Mouse (Mus musculus): Measurements from ENCODE around the gene G430095P16Rik. TPM values are rescaled to one million over a fixed set of nuclear protein-coding genes. Genes with fewer than 3 reads are reported as not detected.
A peak's percentile ranks its signal among the peaks of the same experiment; 100 is the strongest.

Gene G430095P16Rik
- polyA plus RNA-seq, 1 experiment from 2014 or later: 7.8 TPM

DNA sequence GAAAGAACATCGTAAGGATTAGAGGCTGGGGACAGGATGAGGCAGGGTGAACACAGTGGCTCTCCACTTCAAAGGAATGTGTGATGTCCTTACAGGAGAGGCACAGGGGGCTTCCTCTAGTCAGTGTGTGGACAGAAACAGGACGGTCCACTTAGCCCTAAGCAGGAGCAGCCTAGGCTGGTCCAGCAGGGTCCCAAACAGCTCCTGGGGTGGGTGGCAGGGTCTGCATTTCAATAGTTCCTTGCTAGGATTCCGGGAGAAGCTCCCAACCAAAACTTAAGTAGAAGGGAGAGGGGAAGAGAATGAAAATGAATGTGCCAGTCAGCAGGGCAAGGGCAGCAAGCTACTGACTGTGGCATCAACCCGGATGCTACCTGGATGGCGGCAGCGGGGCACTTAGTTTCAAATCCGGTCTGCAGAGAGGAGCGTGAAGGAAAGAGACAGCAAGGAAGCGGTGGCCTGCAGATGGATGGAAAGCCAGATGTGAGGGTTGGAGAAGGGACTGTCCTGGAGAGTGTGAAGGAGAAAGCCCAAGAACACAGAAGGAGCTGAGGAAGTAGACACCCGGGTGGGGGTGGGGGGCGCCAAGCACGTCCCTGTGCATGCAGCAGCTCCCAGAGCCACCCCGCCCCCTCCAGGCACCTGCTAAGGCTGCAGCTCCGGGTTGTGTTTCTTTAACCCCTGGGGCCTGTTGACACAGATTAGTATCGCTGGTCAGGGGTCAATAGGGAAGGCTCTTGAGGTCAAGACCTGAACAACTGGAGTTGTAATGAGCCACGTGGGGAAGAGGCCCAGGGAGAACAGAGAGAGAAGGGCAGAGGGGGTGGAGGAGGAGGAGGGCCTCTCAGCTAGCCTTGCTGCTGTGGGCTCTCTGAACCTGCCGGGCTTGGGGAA lies 22.5 kb downstream of the G430095P16Rik start:
- Histone ChIP-seq H3K9ac (peak overlapping the region; percentile 80), H3K9me3 (no peaks in the 10 kb centered on the region), H3K4me1 (peaks cover 80% of the 10 kb centered on the region), H3K27ac (replicated peaks) (peak overlapping the region; percentile 95), H3K27me3 (replicated peaks) (peaks cover 37% of the 10 kb centered on the region), H3K4me3 (peak overlapping the region; percentile 13), H3K4me2 (peak overlapping the region; percentile 63), H3K36me3 (0 out of 2 replicates have a peak, but pooled peaks cover 2% of the 10 kb centered on the region)
- 12% methylated on average over 17 of the region's 17 CpGs for WGBS
- no peak for ATAC-seq (ENCODE audit: extremely low read depth, insufficient number of reproducible peaks, low FRiP score, low TSS enrichment)

DNA sequence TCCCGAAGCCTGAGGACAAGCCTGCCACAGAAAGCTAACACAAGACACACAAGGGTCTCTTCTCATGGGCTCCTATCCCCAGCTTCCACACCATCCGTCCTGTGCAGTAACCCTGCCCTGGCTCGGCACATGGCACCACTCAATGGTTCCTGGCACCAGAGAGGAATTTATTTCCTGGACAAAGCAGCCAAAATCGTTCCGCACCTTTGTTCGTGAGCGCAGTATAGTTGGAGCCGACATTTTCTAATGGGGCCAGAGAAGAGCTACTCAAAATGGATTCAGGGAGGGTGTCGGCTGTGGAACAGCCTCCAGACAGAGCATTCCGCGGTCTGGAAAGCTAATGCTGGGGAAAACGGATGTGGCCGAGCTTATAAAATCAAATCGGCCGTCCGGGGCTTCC lies 26.7 kb downstream of the G430095P16Rik start:
- no peak overlapping the region for H3K4me3 ChIP-seq
- 79% methylated on average over 16 of the region's 16 CpGs for WGBS
- H3K36me3 ChIP-seq: peaks cover 16% of the 10 kb centered on the region
- peaks cover 68% of the 10 kb centered on the region for H3K4me1 ChIP-seq
- peak overlapping the region; percentile 20; the same call in 1 of the 2 replicates for H3K27ac ChIP-seq (replicated peaks)
- H3K27me3 ChIP-seq (replicated peaks): peaks cover 43% of the 10 kb centered on the region
- H3K4me2 ChIP-seq: no peak overlapping the region
- 0 out of 2 replicates have a peak overlapping the region, but pooled peaks have one; percentile 45 for H3K9ac ChIP-seq
- no peaks in the 10 kb centered on the region for H3K9me3 ChIP-seq
- no peak for ATAC-seq (ENCODE audit: extremely low read depth, insufficient number of reproducible peaks, low FRiP score, low TSS enrichment)

DNA sequence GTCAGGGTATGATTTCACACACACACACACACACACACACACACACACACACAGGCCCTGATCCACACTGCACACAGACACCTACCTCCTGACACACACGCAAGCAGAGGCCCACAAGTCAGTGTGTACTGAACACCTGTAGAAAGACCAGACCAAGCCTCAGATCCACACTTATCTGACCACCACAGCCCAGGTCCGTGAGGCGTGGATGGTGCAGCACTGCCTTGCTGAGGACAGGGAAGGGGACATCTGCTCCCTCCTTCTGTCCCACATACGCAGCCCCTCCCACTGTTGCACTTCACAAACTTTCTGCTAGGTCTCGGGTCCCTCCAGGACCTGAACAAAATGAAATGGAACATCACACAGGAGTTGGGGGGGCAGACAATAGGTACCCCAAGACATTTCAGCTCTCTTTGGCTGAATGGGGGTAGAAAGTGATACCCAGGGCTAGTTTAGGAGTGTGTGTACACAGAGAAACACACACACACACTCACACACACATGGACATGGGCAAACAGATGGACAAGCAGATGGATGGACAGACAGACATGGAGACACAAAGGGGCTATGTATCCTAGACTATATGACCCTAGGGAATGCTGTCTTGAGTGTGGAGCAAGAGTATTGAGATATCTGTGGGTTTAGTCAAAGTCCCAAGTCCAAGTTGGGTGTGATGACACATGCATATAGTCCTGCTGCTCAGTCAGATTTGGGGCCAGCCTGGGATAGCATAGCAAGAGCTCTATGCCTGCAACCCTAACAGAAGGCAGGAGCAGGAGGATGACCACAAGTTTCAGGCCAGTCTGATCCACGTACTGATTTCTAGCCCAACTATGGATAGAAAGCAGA lies 30.2 kb downstream of the G430095P16Rik start:
- 82% methylated on average over 6 of the region's 6 CpGs for WGBS
- Histone ChIP-seq H3K9ac (no peak overlapping the region; the same call in 1 of the 2 replicates), H3K4me1 (peaks cover 45% of the 10 kb centered on the region), H3K4me2 (no peak overlapping the region), H3K36me3 (peaks cover 33% of the 10 kb centered on the region), H3K27me3 (replicated peaks) (peaks cover 40% of the 10 kb centered on the region), H3K4me3 (no peak overlapping the region), H3K27ac (replicated peaks) (no peak overlapping the region), H3K9me3 (no peaks in the 10 kb centered on the region)
- no peak for ATAC-seq (ENCODE audit: extremely low read depth, insufficient number of reproducible peaks, low FRiP score, low TSS enrichment)

DNA sequence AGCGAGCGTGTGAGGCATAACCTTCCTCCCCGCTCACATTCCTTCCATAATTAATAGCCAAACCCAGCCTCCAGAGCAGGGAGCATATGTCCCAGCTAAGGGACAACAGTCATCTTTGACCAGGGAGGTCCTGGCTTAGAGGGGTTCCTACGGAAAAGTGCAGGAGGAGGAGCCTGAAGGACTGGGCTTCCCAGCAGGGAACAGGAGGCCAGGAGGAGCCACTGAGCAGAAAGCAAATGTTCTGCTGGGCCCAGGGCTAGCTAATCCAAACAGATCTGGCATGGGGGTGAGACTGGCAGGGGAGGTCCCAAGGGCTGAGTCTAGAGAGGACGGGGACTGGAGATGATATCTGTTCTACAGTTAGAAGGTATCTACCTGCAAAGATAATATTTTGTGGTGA lies 34.7 kb downstream of the G430095P16Rik start:
- H3K4me2 ChIP-seq: no peak overlapping the region; the same call in 1 of the 2 replicates
- no peak for ATAC-seq (ENCODE audit: extremely low read depth, insufficient number of reproducible peaks, low FRiP score, low TSS enrichment)

DNA sequence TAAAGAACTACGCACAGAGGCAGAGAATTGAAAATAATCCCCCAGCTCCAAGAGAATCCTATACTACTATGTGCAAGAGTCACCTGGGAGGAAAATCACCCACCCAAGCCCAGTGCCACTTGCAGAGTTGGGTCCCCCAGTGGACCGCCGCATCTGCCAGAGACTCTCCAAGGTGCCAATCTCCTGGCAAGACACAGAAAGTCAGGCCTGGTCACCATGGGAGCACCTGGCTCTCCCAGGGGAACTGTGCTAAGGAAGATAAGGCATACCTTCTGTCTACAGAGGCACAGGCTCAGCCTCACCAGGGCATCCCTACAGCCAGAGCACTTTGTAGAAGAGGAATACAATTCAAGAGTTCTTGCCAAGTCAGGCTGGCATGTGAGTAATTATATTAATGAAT lies 35.5 kb downstream of the G430095P16Rik start:
- Histone ChIP-seq H3K4me1 (peaks cover 16% of the 10 kb centered on the region), H3K27ac (replicated peaks) (no peak overlapping the region), H3K4me2 (no peak overlapping the region), H3K27me3 (replicated peaks) (peaks cover 45% of the 10 kb centered on the region), H3K9me3 (no peaks in the 10 kb centered on the region), H3K9ac (no peak overlapping the region), H3K36me3 (peaks cover 32% of the 10 kb centered on the region; the same call in 1 of the 2 replicates), H3K4me3 (no peak overlapping the region)
- ATAC-seq (ENCODE audit: extremely low read depth, insufficient number of reproducible peaks, low FRiP score, low TSS enrichment): no peak
- 92% methylated on average over 3 of the region's 3 CpGs for WGBS

More for the DNA sequence above, 34.7 kb downstream of the G430095P16Rik start:
- Histone ChIP-seq H3K27ac (replicated peaks) (no peak overlapping the region), H3K27me3 (replicated peaks) (peaks cover 39% of the 10 kb centered on the region), H3K9ac (0 out of 2 replicates have a peak overlapping the region, but pooled peaks have one; percentile 13), H3K4me3 (no peak overlapping the region), H3K9me3 (no peaks in the 10 kb centered on the region), H3K36me3 (peaks cover 27% of the 10 kb centered on the region; the same call in 1 of the 2 replicates), H3K4me1 (peaks cover 24% of the 10 kb centered on the region)
- 29% methylated on average over 5 of the region's 5 CpGs for WGBS

DNA sequence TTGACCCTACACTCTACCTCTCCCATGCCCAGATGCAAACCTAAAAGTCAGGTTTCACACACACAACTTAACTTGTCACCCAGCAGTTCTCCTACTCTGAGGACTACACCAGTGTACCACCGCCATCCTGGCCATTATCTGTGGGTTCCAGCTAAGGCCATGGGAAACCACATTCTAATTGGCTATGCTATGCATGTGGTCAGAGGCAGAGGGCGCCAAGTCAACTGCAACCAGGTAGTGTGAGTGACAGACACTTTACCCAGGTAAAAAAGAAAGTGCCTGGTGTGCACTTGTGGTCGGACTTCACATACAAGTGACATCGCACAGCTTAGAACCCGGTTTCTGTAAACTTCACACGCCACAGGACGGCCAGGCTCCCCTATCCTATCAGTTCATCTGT lies 36.3 kb downstream of the G430095P16Rik start:
- H3K9ac ChIP-seq: no peak overlapping the region
- WGBS: 63% methylated on average over 7 of the region's 7 CpGs
- no peaks in the 10 kb centered on the region for H3K9me3 ChIP-seq
- ATAC-seq (ENCODE audit: extremely low read depth, insufficient number of reproducible peaks, low FRiP score, low TSS enrichment): no peak
- H3K27me3 ChIP-seq (replicated peaks): peaks cover 44% of the 10 kb centered on the region
- H3K4me2 ChIP-seq: no peak overlapping the region
- H3K4me3 ChIP-seq: no peak overlapping the region
- H3K27ac ChIP-seq (replicated peaks): no peak overlapping the region
- peaks cover 27% of the 10 kb centered on the region; the same call in 1 of the 2 replicates for H3K36me3 ChIP-seq
- H3K4me1 ChIP-seq: peaks cover 16% of the 10 kb centered on the region

DNA sequence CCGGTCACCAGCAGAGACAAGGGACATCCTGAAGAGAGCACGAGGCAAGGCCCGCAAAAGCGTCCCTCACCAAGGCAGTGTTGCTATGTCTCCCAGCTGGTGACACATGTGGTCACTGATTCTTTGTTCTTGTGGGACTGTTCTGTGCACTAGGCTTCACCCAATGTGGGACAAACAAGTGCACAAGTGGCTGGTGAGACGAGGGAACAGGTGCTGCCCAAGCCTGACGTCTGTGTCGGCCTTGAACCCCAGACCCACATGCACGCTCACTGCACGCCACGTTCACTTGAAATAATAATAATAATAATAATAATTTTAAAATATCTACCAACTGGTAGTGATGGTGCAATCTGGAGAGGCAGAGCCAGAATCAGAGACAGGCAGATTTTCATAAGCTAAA lies 36.9 kb downstream of the G430095P16Rik start:
- Histone ChIP-seq H3K27me3 (replicated peaks) (peaks cover 50% of the 10 kb centered on the region), H3K4me2 (no peak overlapping the region), H3K27ac (replicated peaks) (no peak overlapping the region), H3K4me3 (no peak overlapping the region), H3K9me3 (no peaks in the 10 kb centered on the region), H3K9ac (no peak overlapping the region), H3K4me1 (peaks cover 16% of the 10 kb centered on the region), H3K36me3 (peaks cover 27% of the 10 kb centered on the region; the same call in 1 of the 2 replicates)
- ATAC-seq (ENCODE audit: extremely low read depth, insufficient number of reproducible peaks, low FRiP score, low TSS enrichment): no peak
- 84% methylated on average over 10 of the region's 10 CpGs for WGBS

DNA sequence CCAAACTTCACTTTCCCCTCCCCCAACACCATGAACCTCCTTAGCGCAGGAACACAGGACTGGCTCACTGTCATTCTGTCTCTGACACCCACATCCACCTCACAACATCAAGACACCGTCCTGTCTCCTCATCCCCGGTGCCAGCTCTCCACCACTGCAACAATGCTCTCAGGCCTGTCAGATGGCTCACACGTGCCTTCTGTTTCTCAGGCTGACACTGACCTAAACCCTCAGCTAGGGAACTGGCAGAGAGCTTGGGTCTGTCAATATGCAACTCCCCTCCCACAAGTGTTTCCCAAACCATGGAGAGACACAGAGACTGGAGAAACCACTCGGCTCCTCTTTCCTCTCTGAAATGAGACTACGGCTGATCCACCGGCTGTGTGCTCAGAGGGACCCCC lies 37.6 kb downstream of the G430095P16Rik start:
- no peaks in the 10 kb centered on the region for H3K9me3 ChIP-seq
- H3K4me1 ChIP-seq: peaks cover 20% of the 10 kb centered on the region
- H3K4me2 ChIP-seq: no peak overlapping the region
- H3K9ac ChIP-seq: no peak overlapping the region
- H3K27me3 ChIP-seq (replicated peaks): peaks cover 57% of the 10 kb centered on the region
- no peak for ATAC-seq (ENCODE audit: extremely low read depth, insufficient number of reproducible peaks, low FRiP score, low TSS enrichment)
- H3K4me3 ChIP-seq: no peak overlapping the region
- no peak overlapping the region for H3K27ac ChIP-seq (replicated peaks)
- H3K36me3 ChIP-seq: peaks cover 26% of the 10 kb centered on the region; the same call in 1 of the 2 replicates
- WGBS: 53% methylated on average over 7 of the region's 7 CpGs

DNA sequence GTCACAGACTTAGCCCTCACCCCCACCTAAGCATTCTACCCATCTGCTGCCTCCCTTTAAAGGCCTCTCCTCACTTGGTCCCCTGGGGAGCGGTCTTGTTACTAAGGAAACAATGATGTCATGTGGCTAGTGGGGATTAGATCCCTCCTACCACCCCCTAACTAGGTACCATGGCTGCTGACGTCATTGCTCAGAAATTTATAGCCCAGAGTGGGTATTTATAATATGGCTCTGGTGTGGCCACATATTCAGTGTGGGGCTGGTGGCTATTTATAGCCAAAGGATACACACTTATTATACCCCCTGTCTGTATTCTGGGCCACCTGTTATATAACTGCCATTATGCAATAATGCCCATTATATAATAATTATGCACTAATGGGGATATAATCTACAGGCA lies 38.1 kb downstream of the G430095P16Rik start:
- ATAC-seq (ENCODE audit: extremely low read depth, insufficient number of reproducible peaks, low FRiP score, low TSS enrichment): no peak
- no peaks in the 10 kb centered on the region for H3K9me3 ChIP-seq
- peaks cover 24% of the 10 kb centered on the region for H3K4me1 ChIP-seq
- no peak overlapping the region for H3K4me3 ChIP-seq
- peaks cover 59% of the 10 kb centered on the region for H3K27me3 ChIP-seq (replicated peaks)
- H3K27ac ChIP-seq (replicated peaks): no peak overlapping the region
- no peak overlapping the region for H3K4me2 ChIP-seq
- 28% methylated on average over 2 of the region's 2 CpGs for WGBS
- 0 out of 2 replicates have a peak, but pooled peaks cover 21% of the 10 kb centered on the region for H3K36me3 ChIP-seq
- no peak overlapping the region for H3K9ac ChIP-seq

DNA sequence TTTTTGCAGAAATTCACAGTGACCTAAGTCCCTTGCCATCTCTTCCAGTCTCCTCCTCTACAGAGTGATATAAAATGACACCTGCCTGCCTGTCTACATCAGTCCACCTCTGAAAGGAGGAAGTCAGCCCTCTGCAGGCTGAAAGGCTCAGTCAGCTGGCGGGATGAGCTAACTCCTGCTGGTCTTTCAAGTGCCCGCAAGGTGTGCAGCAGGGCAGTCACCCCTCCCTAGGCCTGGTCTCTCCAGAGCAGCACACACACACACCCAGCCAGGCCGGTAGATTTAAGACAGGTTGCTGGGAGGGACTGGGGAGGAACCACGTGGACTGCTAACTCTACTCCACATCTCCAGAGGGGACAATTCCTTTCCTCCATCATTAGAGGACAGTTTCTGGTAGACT lies 41.3 kb downstream of the G430095P16Rik start:
- H3K27me3 ChIP-seq (replicated peaks): peaks cover 84% of the 10 kb centered on the region

More for the DNA sequence above, 41.3 kb downstream of the G430095P16Rik start:
- ATAC-seq (ENCODE audit: extremely low read depth, insufficient number of reproducible peaks, low FRiP score, low TSS enrichment): no peak
- H3K4me2 ChIP-seq: no peak overlapping the region
- H3K36me3 ChIP-seq: peaks cover 24% of the 10 kb centered on the region
- no peak overlapping the region for H3K4me3 ChIP-seq
- no peaks in the 10 kb centered on the region for H3K9me3 ChIP-seq
- peaks cover 29% of the 10 kb centered on the region for H3K4me1 ChIP-seq
- WGBS: 55% methylated on average over 4 of the region's 4 CpGs
- H3K27ac ChIP-seq (replicated peaks): no peak overlapping the region
- H3K9ac ChIP-seq: no peak overlapping the region
